Mouse (Mus musculus) lung, postnatal 10 days (tissue): ENCODE measurements around the gene Card14.
A peak's percentile ranks its signal among the peaks of the same experiment; 100 is the strongest.
"Not testable (repeated sequence)": the region's sequence is repeated elsewhere in the genome, so short reads cannot be mapped to it uniquely, and the experiment has no call there.

Source experiments
- DNase-seq: peaks from one replicate; pipeline ENCODE4 v3.0.0; 2021

Gene Card14

DNA sequence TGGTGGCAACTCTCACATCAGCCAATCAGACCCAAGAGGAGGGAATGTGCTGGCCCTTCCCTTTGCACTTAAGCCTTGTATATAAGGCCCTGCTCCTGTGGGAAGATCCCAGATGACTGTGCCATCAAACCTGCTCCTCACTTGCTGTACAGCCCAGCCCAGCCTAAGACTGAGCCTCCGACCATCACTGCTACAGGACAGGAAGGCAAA is at the start of gene Card14:
Gene Card14 (plus strand): TSS at position 111 of the 210 bp plus-strand sequence.
- DNase-seq: no peak

DNA sequence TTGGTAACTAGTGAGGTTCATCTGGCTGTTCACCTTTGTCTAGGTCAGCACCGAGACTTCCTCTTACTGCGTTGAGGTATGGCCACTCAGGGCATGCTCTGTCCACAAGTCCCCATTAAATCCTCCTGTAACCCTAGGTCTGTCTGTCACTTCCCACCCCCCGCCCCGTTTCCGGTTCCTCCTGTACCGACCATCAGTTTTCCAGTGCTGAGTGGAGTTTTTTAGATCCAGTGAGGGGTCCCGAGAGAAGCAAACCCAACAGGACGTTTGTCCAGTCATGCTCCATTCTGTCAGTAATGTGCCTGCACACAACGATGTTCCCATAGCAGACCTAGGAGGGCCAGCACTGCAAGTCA is 49.4 kb upstream of the Card14 start:
- DNase-seq: no peak

DNA sequence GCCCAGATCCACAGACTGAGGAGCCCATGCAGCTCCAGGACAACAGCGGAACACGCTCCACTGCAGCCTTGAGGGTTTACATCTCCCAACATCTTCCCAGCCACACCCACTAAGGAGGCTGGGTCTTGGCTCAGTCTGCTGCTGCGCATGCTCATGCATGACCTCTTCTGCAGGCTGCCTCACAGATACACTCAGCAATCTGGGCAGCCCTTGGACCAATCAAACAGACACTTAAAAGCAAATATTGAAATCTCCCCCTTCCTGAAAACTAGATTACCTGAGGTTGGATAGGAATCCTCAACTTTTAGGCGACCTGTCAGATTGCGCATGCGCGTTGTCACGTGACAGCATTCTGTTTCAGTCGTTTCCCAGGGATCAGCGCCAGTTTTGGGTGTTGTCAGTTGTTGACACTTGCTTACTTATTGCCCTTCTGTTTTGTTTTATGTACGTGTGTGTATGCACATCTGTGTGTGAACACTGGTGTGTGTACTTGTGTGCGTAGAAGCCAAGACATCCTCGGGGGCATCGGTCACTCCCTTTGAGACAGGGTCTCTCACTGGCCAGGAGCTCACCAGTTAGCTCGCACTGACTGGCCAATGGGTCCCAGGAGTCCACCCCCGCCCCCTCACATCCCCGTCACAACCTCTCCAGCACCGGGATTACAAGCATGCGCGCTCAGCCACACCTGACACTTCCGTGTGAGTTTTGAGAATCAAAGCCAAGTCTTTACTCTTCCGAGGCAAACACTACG is 48.8 kb upstream of the Card14 start:
- peak; percentile 88 for DNase-seq

DNA sequence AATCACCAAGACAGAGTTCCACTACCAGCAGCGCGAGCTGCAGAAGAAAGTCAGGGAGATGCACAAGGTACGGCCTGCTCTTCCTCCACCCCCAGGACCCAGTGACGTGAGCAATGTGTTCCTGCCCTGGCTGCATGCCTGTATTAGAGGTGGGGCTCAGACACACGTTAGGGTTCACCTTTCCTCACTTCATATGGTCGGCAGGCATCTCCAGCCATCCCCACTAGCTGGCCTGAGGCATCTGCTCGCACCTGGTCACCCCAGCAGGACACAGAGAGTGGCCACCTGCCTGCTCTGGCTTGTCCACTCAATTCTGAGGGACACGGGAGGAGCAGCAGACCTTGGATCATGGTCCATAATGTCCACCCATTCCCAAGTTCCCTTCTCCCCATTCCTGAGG is 47.6 kb upstream of the Card14 start:
- no peak for DNase-seq

DNA sequence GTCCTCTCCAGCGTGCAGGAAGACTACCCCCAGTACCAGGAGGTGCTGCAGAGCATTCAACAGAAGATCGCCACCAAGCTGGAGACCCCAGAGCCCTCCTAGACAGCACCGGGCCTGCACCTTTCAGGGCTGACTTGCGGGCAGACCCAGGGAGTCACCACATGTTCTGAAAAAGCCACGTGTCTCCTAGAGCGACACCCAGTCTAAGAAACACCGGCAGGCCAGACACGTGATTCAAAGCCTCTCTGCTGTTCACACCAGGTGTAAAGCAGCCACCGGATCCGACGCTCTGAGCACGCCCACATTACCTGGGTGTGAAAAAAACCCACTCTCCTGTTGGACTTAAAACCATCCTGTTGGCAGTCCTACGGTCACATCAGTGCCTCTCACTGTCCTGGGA is 43.2 kb upstream of the Card14 start:
- DNase-seq: no peak

DNA sequence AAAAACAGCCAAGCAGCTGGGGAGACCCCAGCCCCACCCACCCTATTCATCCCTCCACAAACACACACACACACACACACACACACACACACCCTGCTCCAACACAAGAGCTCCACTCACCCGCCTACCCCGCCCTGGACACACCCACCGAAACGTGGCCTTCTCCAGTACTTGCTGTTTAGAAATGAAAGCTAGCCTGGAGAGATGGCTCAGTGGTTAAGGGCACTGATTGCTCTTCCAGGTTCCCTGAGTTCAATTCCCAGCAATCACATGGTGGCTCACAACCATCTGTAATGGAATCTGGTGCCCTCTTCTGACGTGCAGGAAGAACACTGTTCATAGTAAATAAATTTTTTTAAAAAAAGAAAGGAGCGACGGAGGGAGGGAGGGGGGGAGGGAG is 41.8 kb upstream of the Card14 start:
- DNase-seq: no peak

DNA sequence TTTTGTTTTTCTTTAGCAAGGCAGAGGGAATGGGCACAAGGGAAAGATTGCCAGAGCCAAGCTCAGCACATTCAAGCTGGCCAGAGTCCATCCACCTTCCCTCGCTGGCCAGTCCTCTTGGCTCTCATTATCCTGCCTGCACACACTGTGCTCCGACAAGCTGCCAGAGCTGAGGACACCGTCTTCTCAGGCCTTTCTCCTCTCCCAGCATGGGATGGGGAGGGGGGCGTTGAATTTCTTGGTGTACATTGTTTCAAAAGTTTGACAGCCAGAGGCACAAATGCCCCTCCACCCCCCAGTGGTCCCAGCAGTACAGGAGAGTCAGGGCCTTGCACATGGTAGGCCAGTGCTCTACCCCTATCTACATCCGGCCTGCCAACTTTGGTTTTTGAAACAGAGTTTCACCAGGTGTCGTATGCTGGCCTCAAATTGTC is 40.3 kb upstream of the Card14 start:
- DNase-seq: peak; percentile 58

DNA sequence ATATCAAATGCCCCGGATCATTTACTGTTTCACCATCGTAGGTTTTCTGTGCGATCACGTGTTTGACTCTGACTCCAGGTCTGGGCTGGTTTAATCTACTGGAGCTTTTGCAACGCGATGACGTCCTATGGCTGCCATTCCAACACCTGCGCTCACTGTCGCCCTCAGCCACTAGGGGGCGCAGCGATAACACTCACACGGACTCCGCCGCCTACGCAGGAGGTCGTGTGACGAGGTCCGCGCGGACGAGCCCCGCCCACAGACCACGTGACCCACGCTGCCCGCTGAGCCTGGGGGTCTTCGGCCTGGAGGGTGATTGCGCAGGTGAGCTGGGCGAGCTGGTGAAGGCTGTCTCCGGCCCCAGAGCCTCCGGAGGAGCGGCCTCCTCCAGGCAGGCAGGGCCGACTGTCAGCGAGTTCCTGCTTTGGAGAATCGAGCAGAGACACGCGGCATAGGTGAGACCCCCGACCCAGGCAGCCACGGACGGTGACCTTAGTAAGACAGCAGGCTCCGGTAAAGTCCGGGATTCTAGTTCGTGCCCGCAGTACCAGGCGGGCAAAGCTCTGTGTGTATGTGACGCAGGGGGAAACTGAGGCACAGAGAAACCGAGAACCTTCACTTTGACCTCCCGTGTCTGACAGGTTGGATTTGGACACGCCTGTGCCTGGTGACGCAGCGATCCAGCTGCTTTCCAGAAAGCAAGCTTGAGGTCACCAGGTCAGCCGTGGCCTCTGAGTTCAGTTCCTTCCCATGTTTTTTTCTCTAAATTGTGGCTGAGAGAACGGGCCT is 39.6 kb upstream of the Card14 start, which contains the start of gene Gaa:
Gene Gaa (plus strand): TSS at position 120 of the 789 bp plus-strand sequence.
- DNase-seq: peak; percentile 96

DNA sequence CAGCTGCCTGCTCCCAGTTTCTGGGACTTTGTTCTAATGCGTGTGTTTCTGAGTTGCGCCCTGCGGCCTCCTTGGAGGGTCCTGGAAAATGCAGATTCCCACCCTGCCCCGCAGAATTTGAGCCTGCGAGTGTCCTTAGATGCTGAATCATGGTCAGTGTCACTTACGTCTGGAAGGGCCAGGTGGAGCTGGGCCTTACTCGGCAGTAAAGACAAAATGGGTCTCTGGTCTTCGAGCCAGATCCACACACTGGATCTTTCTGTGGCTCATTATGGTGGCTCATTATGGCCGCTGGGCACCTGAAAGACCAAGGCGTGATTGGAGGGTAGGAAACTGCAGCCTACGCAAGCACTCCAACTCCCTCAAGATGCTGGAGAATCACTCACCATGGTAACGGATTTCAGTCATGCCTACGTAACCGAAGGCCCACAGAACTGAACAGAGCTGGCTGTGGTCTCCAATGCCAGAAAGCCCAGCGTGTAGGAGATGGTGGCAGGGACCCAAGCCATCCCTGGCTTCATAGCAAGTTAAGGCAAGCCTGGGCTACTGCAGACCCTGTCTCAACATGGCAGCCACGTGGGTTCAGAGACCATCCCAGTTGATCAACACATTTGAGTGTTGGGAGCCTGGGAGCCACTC is 38.9 kb upstream of the Card14 start:
- DNase-seq: no peak

DNA sequence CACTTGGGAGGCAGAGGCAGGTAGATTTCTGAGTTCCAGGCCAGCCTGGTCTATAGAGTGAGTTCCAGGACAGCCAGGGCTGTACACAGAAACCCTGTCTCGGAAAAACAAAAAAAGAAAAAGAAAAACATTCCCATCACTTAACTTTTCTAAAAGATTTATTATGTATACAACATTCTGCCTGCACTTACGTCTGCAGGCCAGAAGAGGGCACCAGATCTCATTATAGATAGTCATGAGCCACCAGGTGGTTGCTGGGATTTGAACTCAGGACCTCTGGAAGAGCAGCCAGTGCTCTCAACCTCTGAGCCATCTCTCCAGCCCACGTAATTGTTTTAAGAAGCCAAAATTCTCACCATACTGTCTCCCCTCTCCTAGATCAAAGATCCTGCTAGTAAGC is 35.1 kb upstream of the Card14 start:
- DNase-seq: not testable (repeated sequence)

DNA sequence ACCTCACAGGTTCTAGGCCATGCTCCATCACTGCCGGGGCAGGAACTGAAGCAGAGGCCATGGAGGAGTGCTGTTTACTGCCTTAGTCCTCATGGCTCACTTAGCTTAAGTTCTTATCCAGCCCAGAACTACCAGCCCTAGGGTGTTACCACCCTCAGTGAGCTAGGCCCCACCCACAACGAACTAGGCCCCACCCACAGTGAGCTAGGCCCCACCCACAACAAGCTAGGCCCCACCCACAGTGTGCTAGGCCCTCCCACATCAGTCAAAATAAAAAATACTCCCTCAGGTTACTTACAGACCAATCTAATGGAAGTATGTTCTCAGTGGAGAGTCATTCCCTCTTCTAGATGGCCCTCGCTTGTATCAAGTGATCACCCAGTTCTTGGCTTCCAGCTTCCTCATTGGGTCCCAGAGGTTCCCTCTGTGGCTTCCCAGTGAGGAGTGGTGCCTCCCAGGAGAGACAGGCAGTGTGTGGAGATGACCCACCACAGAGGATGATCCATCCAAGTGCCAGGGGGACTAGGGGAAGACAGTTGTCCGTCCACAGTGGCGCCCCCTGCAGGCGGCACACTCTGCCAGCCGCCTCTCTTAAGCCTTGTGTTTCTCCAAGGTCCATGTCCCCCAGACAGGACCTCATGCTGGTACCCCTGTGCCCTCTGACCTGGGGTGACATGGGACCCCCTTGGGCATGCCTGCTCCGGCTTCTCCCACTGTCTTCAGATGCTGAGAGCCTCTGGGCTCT is 34.2 kb upstream of the Card14 start:
- no peak for DNase-seq

DNA sequence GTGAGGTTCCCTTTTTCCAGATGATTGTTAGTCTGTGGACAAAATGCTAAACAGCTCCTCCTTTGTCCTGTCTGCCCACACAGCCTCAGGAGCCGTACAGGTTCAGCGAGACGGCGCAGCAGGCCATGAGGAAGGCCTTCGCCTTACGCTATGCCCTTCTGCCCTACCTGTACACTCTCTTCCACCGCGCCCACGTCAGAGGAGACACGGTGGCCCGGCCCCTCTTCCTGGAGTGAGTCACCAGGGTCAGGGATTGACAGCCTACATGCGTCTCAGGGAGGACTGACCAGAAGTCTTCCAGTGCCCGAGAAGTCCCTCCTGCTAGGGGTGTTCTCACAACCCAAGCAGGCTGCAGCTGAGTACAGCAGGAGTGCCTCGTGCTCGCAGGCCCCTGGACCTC is 26.5 kb upstream of the Card14 start:
- no peak for DNase-seq

DNA sequence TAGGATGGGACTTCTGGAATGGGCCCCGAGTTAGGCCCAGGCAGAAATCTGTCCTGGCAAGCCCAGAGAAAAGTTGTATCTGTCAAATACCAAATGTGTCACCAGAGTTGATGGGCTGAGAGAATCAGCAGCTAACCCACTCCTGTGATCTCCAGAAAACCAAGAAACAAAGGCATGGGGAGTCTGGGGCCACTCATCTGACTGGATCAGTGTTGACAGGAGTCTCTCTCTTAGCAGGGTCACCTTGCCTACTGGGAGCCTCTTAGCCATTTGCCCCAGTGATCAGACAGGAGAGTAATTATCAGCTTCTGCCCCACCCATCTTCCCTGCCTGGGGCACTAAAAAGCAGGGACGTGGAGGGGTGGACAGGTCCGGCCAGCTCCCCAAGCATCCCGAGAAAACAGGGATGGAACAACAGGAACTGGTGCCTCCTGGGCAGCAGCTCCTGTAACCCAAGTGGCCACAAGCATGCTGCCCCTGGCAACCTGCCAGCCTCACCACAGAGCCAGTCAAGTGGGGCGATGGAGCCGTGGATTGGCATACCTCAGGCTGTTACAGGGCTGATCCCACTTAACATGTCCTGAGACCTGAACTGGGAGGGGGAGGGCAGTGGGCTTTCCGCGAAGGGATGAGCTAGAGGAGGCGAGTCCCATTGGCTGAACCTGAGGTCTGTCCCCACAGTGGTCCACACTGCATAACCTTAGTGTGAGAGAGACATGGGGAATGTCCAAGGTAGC is 21.6 kb upstream of the Card14 start:
- DNase-seq: peak; percentile 58

DNA sequence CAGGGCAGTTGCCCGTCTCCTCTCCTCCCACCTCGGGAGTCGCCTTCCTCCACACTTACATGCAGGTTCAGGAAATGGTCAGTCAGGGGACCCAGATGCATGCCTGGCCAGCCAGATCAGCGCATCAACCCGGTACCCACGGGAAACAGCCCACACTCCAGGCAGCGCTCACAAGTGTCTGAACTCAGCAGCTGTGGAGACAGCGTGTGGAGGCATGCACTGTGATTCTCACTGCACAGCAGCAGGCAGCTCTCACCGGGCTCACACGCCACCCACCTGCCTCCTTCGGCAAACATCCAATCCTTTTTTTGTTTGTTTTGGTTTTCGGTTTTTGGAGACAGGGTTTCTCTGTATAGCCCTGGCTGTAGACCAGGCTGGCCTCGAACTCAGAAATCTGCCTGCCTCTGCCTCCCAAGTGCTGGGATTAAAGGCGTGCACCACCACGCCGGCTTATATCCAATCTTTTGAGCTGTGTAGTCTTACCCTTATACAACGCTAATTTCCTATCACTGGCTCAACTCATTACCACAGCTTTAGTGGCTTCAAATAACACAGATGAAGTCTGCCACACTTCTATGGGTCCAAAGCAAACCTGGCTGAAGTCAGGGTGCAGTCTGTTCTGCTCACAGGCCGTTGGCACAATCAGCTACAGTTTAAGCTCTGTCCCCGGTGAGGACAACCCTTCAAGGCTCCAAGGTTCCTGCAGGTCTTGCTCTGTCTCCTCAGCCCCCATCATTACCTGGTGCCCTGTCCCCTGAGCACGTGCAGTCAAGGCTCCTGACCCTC is 20.2 kb upstream of the Card14 start:
- no peak for DNase-seq

DNA sequence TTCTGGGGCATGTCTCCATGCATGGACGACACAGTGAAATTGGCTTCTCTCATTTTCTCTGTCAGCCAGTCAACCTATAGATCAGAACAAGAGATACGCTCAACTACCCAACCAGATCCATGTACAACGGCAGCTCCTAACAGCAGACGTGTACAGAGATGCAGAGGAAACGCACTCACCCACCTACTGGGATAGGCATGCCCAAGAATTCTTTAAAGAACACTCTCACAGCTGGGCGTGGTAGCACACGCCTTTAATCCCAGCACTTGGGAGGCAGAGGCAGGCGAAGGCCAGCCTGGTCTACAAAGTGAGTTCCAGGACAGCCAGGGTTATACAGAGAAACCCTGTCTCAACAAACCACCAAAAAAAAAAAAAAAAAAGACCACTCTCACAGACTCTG is 14.7 kb upstream of the Card14 start:
- DNase-seq: not testable (repeated sequence)

DNA sequence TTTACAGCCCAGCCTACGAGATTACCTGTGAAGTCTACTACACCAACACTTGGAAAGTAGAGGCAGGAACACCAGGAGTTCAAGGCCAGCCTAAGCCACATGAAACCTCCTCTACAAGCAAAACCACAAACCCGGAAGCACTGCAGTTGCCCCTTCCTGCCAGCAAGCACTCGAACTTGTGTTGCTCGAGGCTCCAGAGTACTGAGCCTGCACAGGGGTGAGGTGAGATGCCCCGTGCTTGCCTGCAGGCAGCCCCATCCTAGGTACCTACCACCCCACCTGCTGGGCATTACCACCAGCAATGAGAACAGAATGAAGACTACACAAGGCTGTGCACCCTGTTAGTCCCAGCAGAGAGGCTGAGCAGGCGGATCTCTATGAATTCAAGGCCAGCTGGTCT is 9.6 kb upstream of the Card14 start:
- DNase-seq: no peak

DNA sequence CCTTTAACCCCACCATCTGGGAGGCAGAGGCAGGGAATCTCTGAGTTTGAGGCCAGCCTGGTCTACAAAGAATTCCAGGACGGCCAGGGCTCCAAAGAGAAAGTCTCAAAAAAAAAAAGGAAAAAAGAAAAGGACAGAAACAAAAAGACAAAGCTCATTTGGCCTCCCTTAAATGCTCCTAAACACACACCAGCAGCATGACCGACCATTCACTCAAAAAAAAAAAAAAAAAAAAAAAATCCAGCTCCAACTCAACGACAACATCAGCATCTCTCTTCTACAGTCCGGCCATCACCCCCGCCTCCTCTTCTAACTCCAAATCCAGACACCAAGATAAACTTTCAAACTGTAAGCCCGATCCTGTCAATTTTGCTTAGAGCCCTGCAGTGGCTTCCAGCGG is 8.7 kb upstream of the Card14 start:
- no peak for DNase-seq

DNA sequence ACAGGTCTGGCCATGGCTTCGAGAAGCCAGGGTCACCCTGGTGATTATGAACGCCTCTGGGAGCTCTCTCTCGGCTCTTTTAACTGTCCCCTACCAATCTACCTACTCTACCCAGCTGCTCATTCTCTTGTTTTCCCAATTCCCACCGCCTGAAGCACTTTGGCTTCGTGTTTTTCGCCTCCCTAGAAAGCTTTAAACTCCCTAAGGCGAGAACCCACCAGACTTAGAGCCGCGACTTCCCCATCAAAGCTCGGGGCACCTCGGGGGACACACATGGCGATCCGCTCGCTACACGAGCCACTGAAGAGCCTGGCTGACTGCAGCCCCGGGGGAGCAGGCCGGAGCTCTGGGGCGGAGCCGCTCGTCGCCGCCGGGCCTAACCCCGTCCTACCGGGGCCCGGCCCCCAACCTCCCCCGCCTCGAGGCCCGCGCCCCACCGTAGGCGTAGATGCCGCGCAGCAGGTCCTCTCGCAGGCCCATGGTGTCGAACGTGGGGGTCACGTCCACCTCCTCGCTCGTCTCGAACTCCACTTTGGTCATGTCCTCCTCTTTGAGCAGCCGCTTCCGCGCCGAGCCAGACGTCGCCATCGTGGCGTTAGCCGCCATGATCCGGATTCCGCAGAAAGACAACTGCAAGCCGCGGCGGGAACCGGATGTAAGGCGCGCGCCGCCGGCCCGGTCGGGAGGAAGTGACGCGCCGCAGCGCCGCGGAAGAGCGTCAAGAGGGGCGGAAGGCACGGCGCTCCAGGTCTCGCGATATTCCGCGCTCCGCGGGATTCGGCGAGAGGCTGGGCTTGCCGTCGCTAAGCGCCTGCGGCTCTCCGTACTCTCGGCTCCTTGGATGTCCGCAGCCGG is 8.0 kb upstream of the Card14 start, which contains the start of gene Eif4a3:
Gene Eif4a3 (minus strand): TSS at position 699 of the 855 bp plus-strand sequence.
- DNase-seq: peak; percentile 96

DNA sequence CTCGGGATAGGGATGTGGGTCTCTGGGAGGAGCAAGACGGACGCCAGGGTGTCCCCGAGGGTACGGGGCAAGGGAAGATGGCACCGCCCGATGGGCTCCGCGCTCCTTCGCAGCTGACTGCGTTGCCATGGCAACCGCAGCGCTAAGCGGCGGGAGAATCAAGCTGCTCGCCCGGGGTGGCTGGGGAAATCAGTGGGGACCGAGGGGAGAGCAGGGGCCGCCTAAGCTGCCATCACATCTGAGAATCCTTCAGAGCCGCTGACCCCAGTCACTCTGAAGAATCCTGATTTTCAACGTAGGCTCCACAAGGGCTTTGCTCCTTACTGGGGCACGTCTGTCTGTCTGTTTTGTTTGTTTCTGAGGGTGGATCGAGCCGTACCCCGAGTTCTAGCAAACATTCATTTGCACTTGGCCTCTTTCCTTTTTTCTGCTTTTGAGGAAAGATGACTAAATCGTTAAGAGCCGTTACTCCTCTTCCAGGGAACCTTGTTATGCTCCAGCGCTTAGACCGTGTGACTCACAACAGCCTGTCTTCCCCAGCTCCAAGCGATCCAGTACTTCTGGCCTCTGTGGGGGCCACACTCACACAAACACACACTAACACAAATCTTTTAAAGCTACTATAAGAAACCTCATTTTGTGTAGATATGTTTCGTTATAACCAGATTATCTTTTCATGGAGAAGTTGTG is 7.2 kb upstream of the Card14 start:
- no peak for DNase-seq

DNA sequence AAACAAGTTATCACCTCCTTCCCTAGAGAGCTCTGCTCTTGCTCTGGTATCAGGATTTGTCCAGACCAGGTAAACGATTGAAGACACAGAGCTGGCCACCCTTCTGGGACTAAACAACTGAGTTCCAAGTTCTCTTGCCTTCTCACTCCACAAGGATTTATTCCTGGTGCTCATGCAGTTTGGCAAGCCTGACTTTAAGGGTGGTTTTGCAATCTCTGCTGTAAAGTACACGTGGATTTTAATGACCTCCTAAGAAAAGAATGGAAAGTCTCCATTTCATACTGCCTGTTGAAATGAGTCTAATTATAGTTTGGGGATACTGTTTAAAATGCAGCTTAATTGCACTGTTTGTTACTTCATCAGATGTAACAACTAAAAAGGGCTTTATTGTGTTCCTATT is 6.6 kb upstream of the Card14 start:
- DNase-seq: no peak
